Mouse (Mus musculus) heart, adult 9 months (tissue): ENCODE measurements at regions not wholly inside any gene's neighbourhood (a gene's known extent, or its start where the extent isn't known, plus 50 kb on each side); places are given as distances from the start of the nearest gene placed in this dataset.

Experiments
- DNase-seq, 2 experiments: peaks; one replicate each; pipeline ENCODE4 v3.0.0; 2022; ENCODE audit warnings: low spot score in 2 of 2

DNA sequence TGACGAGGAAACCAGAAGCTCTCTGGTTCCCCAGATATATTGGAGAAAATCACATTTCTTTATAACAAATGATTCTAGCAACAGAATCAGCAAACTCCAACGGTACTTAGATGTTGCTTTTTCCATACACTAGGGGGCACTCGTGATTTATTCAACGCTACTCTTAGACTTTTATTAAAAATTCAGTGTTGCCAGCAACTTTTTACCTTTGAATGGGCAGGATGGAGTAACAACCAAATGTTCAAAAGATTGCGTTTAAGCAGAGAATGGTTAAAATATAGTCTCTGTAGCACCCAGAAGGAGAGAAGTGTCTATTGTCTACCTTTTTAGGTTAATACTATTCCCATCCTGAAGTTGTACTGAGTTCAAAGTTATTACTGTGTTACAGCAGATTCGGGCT lies 715.4 kb upstream of the Cblb start:
- DNase-seq = peak in 1 of 2 experiments; percentile 1

DNA sequence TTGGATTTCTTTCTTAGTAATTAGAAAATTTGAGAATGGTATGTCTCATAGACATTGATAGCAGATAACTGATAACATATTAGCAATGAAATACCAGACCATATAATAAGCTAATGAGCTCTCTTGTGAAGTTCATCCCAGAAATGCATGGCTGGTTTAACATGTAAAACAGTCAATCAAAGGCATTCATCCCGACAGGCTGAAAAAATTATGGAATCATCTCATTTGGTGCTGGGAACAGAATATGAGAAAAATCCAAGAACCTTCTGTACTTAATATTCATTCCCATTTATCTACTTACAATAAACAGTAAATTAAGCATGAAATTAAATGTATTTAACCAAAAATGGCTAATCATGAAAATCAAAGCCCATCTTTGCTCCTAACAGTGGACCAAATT lies 698.8 kb upstream of the Cblb start:
- DNase-seq = no peak

DNA sequence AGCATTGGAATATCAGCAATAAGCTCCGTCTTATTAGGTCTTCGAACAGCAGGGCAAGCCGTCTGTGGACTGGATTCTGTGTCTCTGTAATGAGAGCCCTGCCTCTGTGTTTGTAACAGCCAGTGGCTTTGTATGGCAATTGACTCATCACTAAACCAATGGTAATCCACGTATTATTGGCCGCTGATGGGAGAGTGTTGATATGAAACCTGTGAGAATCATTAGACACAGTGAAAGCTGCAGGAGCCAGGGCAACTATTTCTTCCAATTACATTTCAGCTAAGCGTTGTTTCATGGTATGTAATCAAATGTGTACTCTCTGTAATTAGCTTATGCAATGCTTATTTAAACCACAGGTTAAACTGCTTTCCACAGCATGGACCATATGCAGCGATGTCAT lies 696.1 kb upstream of the Cblb start:
- DNase-seq = no peak

DNA sequence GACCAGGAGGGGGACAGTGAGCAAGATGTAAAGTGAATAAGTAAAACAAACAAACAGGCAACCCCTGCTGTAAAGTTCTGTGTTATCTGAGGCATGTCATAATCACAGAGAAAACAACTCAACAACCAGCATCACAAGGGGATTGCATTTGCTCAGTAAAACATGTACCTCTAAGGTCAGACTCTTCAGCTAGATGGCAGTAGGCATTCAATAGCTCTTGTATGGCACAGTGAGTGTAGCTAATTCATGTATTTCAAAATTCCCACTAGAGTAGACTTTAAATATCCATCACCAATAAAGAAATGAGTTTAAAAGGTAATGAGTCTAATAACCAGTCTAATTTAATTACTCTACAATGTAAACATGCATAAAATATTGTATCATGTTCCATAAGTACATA lies 683.9 kb upstream of the Cblb start:
- no peak for DNase-seq

DNA sequence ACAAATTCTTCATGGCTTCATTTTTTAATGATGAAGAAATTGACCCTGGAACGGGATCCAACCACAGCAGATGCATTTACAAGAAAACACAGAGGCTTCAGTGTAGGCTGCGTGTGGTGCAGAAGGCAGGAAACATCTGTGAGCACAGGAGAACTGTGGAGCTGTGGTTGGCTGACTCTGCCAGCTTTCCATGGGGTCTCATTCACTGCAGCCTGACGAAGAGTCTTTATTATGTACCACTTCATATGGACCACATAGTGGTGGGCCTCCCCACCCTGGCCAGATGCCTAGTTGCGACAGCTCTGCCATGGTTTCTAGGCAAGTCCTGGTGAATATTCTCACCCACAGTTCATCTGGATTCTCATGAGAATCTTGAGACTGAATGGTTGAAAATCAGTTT lies 678.9 kb upstream of the Cblb start:
- no peak for DNase-seq

DNA sequence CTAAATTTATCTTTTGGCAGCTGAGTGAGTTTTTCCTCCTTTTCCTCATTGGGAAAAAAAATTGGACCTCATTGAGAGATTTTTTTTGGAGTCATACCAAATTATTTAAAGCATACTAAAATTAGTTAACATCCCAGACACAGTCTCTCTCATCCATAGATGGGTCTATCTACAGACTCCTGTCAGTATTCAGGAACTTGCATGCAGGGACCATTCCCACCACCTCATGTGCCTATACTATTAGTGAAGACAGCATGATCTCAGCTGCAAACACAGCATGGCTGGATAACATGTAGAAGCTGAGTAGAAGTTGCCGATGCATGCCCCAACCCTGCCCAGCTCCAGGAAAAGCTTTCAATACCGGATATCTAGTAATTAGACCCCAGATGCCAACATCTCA lies 677.2 kb upstream of the Cblb start:
- no peak for DNase-seq

DNA sequence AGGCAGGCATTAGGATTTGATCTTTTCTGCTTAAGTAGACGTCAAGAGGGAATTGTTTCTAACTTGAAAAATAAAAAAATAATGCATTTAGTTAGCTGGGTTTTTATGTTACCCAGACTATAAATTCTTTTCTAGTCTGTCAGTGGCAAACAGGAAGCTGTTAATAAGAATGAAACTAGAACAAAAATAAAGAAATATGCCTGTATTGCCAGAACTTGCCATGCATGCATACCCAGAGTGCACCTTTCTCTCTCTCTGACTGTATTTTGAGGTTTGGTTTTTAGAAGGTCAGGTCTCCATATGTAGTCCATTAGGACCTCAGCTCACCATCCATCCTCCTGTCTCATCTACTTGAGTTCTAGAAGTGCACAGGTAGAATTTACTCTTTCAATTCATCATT lies 661.0 kb upstream of the Cblb start:
- DNase-seq = no peak

DNA sequence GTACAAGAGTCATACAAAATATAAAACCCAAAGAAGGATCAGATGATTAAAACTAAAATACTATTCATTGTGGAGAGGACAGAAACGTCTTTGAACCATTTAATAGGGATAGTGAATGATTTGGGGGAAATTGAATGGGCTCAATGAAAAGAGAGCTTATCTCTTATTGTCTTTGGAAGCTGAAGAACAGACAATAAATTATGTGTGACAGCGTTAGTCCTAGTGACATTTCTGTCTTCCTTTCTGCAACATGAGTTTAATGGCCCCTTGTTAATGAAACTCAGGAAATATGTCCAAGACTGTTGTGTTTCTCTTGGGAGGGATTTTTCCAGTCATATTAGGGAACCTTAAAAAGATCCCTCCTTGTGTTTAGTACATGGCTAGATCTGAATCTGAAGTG lies 644.6 kb upstream of the Cblb start:
- DNase-seq = no peak

DNA sequence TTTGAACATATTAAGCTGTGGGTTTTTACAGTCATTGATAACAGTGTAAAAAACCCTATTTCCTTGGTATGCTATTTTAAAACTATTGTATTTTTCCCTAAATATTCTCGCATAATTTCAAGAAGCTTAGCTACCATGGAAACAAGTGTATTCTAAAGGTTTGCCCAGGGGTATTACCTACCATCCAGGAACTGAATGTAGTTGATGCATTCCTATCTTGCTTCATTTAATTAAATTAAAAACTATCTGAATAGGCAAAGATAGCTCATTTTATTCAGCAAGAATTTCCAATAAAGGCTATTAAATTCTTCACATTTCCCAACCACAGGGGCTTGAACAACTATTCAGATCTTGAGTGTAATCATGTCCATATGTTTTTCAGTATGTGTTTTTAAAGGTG lies 643.5 kb upstream of the Cblb start:
- DNase-seq = no peak

DNA sequence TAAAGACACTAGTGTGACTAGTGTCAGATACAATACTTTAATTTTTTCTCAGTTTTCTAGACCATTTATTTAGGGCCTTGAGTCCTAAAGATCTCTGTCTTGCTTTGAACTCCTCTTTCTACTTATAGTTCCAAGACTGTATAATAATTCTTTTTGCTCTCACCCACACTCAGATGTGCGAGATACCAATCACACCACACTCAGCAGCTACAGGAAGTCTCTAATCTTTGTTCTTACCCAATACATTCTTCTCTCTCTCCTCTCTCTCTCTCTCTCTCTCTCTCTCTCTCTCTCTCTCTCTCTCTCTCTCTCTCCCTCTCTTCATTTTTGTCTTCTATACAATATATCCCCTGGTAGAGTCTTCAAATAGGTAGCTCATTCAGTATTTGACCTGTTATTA lies 637.2 kb upstream of the Cblb start:
- no peak for DNase-seq
